Mouse (Mus musculus): Measurements from ENCODE around the gene Alpi.

DNA sequence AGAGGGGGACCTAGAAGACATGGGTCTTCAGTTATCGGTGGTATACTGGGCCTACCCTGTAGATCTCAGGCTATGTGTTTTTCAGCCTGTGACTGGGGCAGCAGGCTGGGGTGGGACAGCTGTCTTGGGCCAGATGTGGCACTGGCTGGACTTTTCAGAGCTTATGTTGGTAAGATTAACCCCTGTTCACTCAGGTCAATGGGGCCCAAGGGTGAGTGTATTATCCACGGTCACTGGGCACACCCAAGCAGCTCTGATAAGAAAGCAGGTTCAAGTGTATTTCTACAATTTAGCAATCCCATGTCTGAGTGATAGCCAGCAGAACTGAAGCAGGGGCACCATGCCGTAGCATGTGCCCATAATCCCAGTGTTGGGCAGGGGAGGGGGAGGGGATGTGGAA, 708 bp upstream of the Alpi start:
- TF ChIP-seq CTCF (IDR thresholded peaks at IDR 0.05; ENCODE audit: borderline replicate concordance, insufficient read depth, low read length) = no peak
- no peak for TF ChIP-seq POLR2A (IDR thresholded peaks at IDR 0.05; ENCODE audit: low read depth, low read length)

All from embryonic fibroblast, embryonic 13.5 days (primary cell).